Mouse (Mus musculus) adrenal gland, adult 8-10 months (tissue): ENCODE data around the gene Olfr322. TPM values are rescaled to one million over a fixed set of nuclear protein-coding genes. Genes with fewer than 3 reads are reported as not detected.
"Not testable (repeated sequence)": the region's sequence is repeated elsewhere in the genome, so short reads cannot be mapped to it uniquely, and the experiment has no call there.

ENCODE experiments used
- DNase-seq: peaks from one replicate; pipeline ENCODE4 v3.0.0; 2022
- total RNA-seq, 4 experiments: library from RNA; stranded (reverse); gene quantifications; 2 replicates each; pipeline ENCODE4 v1.2.4; 2022

The Olfr322 gene
- total RNA-seq, result not detected

- no peak for DNase-seq
Observed at GRCm38 (mm10) chr11:58658596-58658995, at the start of gene Olfr322. Gene Olfr322 (plus strand): TSS chr11:58658782.

- DNase-seq, result no peak
Observed at GRCm38 (mm10) chr11:58613359-58613758, 45.2 kb upstream of the Olfr322 start.

DNA sequence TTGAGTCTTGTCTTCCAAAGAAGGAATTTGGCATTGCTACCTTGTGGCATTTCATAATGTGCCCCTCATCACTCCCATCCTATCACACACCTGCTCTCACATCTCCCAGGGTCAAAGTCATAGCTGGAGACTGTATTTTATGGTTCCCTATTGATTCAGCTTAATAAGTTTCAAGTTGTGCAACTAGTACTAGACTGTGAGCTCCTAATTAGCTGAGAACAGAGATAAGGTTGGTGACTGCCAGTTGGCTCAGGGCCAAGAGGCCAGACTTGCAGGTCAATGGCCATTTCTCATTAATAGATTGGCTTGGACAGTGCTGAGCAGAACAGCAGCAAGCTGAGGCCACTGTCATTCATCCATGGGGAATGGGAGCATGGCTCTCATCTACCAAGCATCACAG is 44.1 kb upstream of the Olfr322 start:
- DNase-seq, result no peak

- DNase-seq, result no peak
Observed at GRCm38 (mm10) chr11:58615975-58616374, 42.6 kb upstream of the Olfr322 start, which contains the start of gene 2210407C18Rik. Gene 2210407C18Rik (minus strand): TSS chr11:58616075.

DNA sequence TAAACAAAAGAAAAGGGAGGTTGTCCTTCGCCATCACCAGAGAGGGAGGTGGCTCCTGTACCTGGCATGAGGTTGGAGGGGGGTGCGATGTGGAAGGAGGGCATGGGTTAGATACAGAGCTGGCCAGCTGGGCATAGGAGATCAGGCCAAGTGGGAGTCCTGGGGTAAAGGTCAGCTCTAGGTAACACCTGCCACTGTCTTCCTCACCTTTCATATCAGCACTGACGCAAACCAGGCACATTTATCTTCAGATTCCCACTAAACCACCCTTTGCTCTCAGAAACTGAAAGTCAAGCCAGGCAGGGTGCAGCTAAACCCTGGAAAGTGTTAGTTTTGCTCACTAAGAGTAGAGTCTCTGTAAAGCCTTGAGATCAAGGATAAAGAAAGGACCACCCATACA is 40.2 kb upstream of the Olfr322 start:
- no peak for DNase-seq

DNA sequence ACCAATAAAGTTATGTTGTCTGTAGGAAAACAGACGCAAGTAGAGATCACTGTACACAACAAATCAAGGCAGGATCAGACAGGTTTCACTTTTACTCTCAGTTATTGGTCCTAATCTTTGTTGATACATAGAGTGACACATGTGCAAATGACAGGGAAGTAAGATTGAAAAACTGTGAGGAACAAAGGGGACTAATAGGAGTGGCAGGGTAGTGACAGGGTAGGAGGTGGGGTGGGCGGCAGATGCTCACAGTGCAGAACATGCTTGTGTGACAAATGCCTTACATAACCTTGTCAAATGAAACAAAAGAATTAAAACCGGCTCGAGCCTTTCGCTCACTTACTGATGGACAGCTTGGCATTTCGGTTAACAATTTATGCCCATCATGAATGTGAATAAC is 39.8 kb upstream of the Olfr322 start:
- no peak for DNase-seq

DNA sequence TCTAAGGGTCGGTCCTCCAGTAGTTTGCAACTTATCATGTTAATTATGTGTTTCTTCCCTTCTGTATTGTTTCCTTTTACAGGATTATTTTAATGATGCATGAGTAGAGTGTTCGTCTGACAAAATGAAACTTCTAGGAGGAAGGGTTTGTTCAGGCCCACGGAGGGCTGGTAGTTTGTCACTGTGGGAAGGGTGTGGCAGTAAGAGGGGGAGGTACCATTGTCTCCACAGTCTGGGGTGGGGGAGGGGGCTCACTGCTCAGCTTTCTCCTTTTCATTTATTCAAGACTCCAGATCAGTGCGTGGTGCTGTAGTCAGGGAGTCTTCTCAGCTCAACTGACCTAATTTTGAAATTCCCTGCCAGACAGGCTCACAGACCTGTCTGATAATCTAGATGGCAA is 32.4 kb upstream of the Olfr322 start:
- no peak for DNase-seq

DNA sequence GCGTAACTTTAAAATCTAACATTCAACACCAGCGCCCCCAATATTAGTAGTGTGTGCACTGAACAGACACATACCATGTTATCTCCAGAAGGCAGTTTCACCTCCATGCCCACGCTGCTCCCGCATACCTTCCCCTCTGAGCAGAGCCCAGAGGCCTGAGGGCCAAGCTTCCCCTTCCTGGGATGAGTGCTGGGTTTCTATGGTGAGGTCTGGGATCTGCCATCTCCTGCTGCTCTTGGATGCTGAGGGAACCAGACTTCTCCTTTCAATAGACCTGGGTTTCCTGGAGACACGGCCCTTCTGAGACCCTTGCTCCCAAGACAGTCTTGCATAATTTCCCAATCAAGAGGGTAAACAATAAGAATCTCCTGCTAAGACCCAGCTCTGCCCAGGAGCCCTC is 28.2 kb upstream of the Olfr322 start, which contains the start of gene Olfr323:
TSS of gene Olfr323 (minus strand) at position 101 of the 400 bp plus-strand sequence.
- DNase-seq, result no peak

GRCm38 (mm10) chr11:58634878-58635277 is 23.7 kb upstream of the Olfr322 start:
- no peak for DNase-seq

GRCm38 (mm10) chr11:58636376-58636977 is 22.1 kb upstream of the Olfr322 start:
- DNase-seq, result no peak

DNA sequence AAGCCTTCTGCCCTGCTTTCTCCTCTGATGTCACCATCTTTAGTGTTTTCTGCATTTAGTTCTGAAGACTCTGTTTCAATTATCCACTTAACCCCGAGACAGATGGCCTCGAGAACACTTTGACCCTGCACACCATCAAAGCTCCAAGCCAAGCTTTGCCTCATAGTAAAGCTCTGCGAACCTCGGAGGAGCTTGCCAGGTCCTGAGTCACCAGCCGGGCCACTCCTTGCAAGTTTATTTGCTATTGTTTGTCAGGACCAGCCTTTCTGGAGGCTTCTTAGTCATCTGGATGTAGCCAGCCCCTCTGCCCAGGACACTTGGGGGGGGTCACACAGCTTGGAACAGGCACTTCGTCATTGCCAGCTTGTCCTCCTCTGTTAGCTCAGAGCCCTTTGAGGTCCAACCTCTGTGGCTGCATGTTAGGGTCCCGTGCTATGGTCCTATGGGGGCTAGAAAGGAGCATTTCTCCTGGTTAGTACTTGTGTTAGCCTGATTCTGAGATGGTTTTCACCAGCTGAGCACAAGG is 20.3 kb upstream of the Olfr322 start:
- DNase-seq, result peak; percentile 12

DNA sequence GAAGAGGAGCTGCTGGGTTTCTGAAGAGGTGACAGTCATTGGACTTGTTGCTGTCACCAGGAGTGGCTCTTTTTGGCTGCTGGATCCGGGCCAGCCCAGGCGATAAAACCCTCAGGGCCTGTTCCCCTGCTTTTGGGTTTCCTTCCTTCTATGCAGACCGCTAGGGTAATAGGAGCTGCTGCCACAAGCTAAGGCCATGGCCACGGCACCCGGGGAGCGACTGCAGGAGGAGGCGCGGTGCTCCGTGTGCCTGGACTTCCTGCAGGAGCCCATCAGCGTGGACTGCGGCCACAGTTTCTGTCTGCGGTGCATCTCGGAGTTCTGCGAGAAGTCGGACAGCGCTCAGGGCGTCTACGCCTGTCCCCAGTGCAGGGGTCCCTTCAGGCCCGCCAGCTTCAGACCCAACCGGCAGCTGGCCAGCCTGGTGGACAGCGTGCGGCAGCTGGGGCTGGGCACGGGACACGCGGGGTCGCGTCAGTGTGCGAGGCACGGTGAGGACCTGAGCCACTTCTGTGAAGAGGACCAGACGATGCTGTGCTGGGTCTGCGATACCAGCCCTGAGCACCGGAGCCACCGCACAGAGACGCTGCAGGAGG is 18.2 kb upstream of the Olfr322 start, which contains the start of gene Trim58:
TSS of gene Trim58 (plus strand) at position 194 of the 596 bp plus-strand sequence.
- no peak for DNase-seq

DNA sequence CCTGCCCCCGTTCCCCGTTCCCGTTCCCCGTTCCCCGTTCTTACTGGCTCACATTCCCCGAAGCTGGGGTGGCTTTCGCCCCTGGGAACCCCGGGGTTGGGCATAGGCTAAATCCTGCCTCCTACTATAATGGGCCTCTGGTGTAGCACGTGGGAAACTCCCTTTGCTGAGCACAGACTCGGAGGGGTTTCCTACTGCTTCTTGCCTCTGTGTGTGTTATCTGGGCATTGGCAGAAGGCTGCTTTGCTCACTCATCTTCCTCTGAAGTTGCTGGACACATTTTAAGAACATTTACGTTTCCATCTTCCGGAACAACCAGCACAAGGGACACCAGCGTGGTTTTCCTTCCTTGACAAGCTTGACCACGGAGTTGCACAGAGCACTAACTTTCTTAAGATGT is 17.5 kb upstream of the Olfr322 start:
- no peak for DNase-seq

- DNase-seq, result no peak
Observed at GRCm38 (mm10) chr11:58641638-58642358, 16.8 kb upstream of the Olfr322 start.

GRCm38 (mm10) chr11:58643350-58643749 is 15.2 kb upstream of the Olfr322 start:
- DNase-seq, result no peak

DNA sequence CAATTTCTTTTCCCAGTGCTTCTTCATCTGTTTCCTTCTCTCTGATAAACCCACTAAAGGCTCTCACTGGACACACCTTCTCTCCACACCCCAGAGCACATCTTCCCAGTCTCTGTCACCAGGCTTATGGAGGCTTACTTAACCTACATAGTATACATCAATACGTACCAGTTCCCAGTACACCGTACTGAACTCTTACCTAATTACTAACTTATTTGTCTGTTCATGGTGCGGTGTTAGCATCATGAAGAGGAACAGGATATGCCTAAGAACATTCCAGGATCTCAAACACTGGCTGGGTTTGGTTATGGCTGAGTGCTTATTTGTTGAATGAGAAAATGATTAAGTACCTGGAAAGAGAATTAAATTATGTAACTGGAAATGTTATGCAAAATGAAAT is 3.4 kb upstream of the Olfr322 start:
- no peak for DNase-seq

GRCm38 (mm10) chr11:58669252-58669651 is 10.7 kb downstream of the Olfr322 start:
- DNase-seq, result no peak

- no peak for DNase-seq
Observed at GRCm38 (mm10) chr11:58671825-58672224, 13.2 kb downstream of the Olfr322 start.

DNA sequence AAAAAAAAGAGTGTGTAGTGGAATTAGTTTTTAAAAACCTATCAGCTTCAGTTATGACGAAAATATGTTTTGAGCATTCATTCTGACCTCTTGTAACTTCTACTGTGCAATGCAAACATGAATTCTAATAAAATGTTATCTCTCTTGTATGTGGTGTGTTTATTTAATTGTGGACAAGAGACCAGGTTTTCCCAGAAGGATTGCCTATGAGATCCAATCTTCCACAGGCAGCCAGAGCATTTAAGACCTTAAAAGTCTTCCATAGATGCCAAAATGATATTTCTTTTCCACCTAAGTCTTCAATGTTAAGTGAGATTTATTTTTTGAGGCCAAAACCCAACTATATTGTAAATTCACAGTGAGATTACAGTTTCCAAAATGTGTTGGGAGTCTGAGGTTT is 22.2 kb downstream of the Olfr322 start, which contains the start of gene Olfr320:
TSS of gene Olfr320 (plus strand) at position 301 of the 400 bp plus-strand sequence.
- no peak for DNase-seq

- no peak for DNase-seq
Observed at GRCm38 (mm10) chr11:58698862-58699261, 40.3 kb downstream of the Olfr322 start, which contains the start of gene Olfr319. Gene Olfr319 (plus strand): TSS chr11:58699162.

GRCm38 (mm10) chr11:58709086-58709485 is 50.5 kb downstream of the Olfr322 start:
- DNase-seq, result no peak

DNA sequence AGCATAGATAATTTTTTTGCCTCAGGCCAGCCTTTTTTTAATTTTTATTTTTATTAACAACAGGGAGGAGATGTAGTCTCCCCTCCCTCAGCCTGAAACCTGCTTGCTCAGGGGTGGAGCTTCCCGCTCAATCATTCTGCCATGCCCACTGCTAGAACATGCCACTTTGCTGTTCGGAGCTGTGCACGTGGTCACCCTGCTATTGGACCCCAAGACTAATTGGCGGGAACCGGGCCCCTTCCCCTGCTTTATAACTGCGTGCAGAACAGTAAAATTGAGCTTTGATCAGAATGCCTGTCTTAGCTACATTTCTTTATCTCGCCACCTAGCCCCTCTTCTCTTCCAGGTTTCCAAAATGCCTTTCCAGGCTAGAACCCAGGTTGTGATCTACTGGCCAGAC is 59.1 kb downstream of the Olfr322 start:
- not testable (repeated sequence) for DNase-seq
